In genomic region chr7:100684538-100684937, GRCm38 (mm10) we compare ENCODE assay signal across 9 mouse cellular contexts. TPM values are rescaled to one million over a fixed set of nuclear protein-coding genes. Genes with fewer than 3 reads are reported as not detected.
A peak's percentile ranks its signal among the peaks of the same experiment; 100 is the strongest.
DNase-seq lines count a peak whose midpoint lies in the region; ATAC-seq and TF ChIP-seq lines count a peak whose summit lies in the region.
"Had no signal": no experiment of that assay in that cellular context is flagged by ENCODE, and none has a peak within 500 bp of the region (broad histone marks: within the 10 kb centered on the region; RNA-seq: fewer than 3 reads in every experiment).

No protein-coding gene starts in this region.

- no peak for TF ChIP-seq POLR2A in brain, embryonic 14.5 days (IDR thresholded peaks at IDR 0.05; ENCODE audit: borderline replicate concordance, extremely low read depth, insufficient read depth, insufficient read length, poor library complexity, severe bottlenecking)

- 58% methylated on average over 7 of the region's 7 CpGs for WGBS in forebrain, embryonic 11.5 days
- 59% methylated on average over 7 of the region's 7 CpGs for WGBS in forebrain, embryonic 15.5 days

- H3K9me3 ChIP-seq in forebrain, embryonic 11.5 days (ENCODE audit: control insufficient read depth, low read length) = no peaks in the 10 kb centered on the region
- no peaks in the 10 kb centered on the region for H3K9me3 ChIP-seq in forebrain, embryonic 15.5 days
- H3K9me3 ChIP-seq: limb, embryonic 13.5 days had no signal

- peak; percentile 80; the same call in 1 of the 2 replicates for TF ChIP-seq CTCF in brain, embryonic 14.5 days (IDR thresholded peaks at IDR 0.05; ENCODE audit: borderline replicate concordance, extremely low read depth, insufficient read depth, insufficient read length)
- peak; percentile 92 for TF ChIP-seq CTCF in layer of hippocampus, adult 2 months (conservative IDR thresholded peaks at IDR 0.05)

- H3K4me1 ChIP-seq in forebrain, embryonic 11.5 days (replicated peaks; ENCODE audit: control insufficient read depth, insufficient read depth, low read length) = no peaks in the 10 kb centered on the region
- H3K4me1 ChIP-seq in forebrain, embryonic 15.5 days = 0 out of 2 replicates have a peak, but pooled peaks cover 3% of the 10 kb centered on the region

- H3K4me3 ChIP-seq in forebrain, embryonic 11.5 days (ENCODE audit: low read depth, low read length) = no peak overlapping the region
- no peak overlapping the region for H3K4me3 ChIP-seq in forebrain, embryonic 15.5 days
- H3K4me3 ChIP-seq in layer of hippocampus, adult 2 months = no peak overlapping the region
- H3K4me3 ChIP-seq: limb, embryonic 13.5 days had no signal

- no peaks in the 10 kb centered on the region for H3K27me3 ChIP-seq in forebrain, embryonic 11.5 days (ENCODE audit: control insufficient read depth, insufficient read depth, low read length)
- H3K27me3 ChIP-seq in forebrain, embryonic 15.5 days = no peaks in the 10 kb centered on the region
- H3K27me3 ChIP-seq: limb, embryonic 13.5 days had no signal

- ATAC-seq in forebrain, embryonic 11.5 days (replicated peaks; ENCODE audit: low FRiP score) = no peak
- no peak for ATAC-seq in forebrain, embryonic 15.5 days (replicated peaks)

- H3K36me3 ChIP-seq in forebrain, embryonic 11.5 days (ENCODE audit: control insufficient read depth, insufficient read depth, low read length) = no peaks in the 10 kb centered on the region
- no peaks in the 10 kb centered on the region for H3K36me3 ChIP-seq in forebrain, embryonic 15.5 days
- H3K36me3 ChIP-seq: limb, embryonic 13.5 days had no signal

- no peak overlapping the region for H3K9ac ChIP-seq in forebrain, embryonic 11.5 days (ENCODE audit: low read length)
- no peak overlapping the region for H3K9ac ChIP-seq in forebrain, embryonic 15.5 days (replicated peaks)
- H3K9ac ChIP-seq: limb, embryonic 13.5 days had no signal

- no peak overlapping the region for H3K27ac ChIP-seq in forebrain, embryonic 11.5 days (ENCODE audit: low read depth, low read length)
- no peak overlapping the region for H3K27ac ChIP-seq in forebrain, embryonic 15.5 days (replicated peaks)
- no peak overlapping the region for H3K27ac ChIP-seq in layer of hippocampus, adult 2 months
- H3K27ac ChIP-seq: limb, embryonic 13.5 days had no signal

- H3K4me2 ChIP-seq in forebrain, embryonic 11.5 days (ENCODE audit: low read depth, low read length, severe bottlenecking) = no peak overlapping the region
- H3K4me2 ChIP-seq in forebrain, embryonic 15.5 days (replicated peaks) = no peak overlapping the region
- H3K4me2 ChIP-seq: limb, embryonic 13.5 days had no signal

- DNase-seq in forebrain, embryonic 11.5 days (ENCODE audit: low spot score) = peak; percentile 68
- DNase-seq in CD4-positive helper T cell, adult 2 months (ENCODE audit: low read depth, low spot score) = peak; percentile 62
- peak; percentile 74 for DNase-seq in brain, embryonic 14.5 days (ENCODE audit: low read depth)
- DNase-seq in frontal cortex, postnatal 36 days (ENCODE audit: low spot score in 2 of 2) = peak; percentile 43 to 78
- peak in 1 of 2 experiments; percentile 68 for DNase-seq in layer of hippocampus, adult 2 months (ENCODE audit: low spot score in 2 of 2)
- peak; percentile 78 for DNase-seq in lung, postnatal 10 days
- peak; percentile 37 to 56 for DNase-seq in spleen, postnatal 36 days (ENCODE audit: low spot score in 2 of 2)

RNA-seq across cellular contexts. Expression of gene Fam168a, which starts 21.9 kb away (rescaled TPM):
- polyA plus RNA-seq in forebrain, embryonic 11.5 days (2014; fragmentation: Nextera tagmentation; extraction: Ambion mirVana) = 52.9 and 53.6 TPM in 2 replicates
- polyA plus RNA-seq in forebrain, embryonic 15.5 days (2015; fragmentation: Nextera tagmentation; extraction: Ambion mirVana) = 115 and 116 TPM in 2 replicates
- 150 and 158 TPM in 2 replicates for polyA plus RNA-seq in brain, embryonic 14.5 days (2012; rRNA removed)
- total RNA-seq in layer of hippocampus, adult 2 months (2021) = 100 to 1,000 TPM; 220 to 229 TPM

RNA-seq across cellular contexts. Expression of gene Plekhb1, which starts 22.3 kb away (rescaled TPM):
- 4.1 and 4.5 TPM in 2 replicates for polyA plus RNA-seq in forebrain, embryonic 11.5 days (2014; fragmentation: Nextera tagmentation; extraction: Ambion mirVana)
- 4.7 and 6.8 TPM in 2 replicates for polyA plus RNA-seq in forebrain, embryonic 15.5 days (2015; fragmentation: Nextera tagmentation; extraction: Ambion mirVana)
- polyA plus RNA-seq in brain, embryonic 14.5 days (2012; rRNA removed) = 7.0 and 9.7 TPM in 2 replicates
- 100 to 1,000 TPM; 199 to 203 TPM for total RNA-seq in layer of hippocampus, adult 2 months (2021)
